Mouse (Mus musculus): ENCODE measurements around the gene Rcvrn.

The Rcvrn gene

DNA sequence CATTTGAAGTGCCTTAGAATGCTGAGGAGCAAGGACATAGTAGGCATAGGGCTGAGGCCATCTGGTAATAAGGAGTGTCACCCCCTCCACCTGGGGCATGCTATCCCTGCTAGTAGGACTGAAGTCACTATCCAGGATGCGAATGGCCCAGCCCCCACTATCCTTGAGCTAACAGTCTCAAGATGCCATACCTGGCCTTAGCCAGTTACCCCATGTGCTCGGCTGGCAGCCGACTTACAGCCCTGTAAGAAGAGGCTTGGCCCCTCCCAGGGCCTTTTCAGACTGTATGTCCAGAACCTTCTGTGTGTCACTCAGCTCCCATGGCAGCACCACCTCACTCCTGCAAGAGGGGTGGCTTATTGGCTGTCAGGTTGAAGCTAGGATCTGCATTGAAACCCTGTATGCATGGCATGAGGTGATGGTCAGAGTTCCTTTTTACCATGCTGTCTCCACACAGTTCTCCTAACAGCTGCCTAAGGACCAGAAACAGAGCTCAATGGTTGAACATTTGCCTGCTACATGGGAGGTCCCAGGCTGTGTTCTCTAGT is 26.6 kb upstream of the Rcvrn start:
- DNase-seq (ENCODE audit: low spot score in 2 of 2) = no peak

DNA sequence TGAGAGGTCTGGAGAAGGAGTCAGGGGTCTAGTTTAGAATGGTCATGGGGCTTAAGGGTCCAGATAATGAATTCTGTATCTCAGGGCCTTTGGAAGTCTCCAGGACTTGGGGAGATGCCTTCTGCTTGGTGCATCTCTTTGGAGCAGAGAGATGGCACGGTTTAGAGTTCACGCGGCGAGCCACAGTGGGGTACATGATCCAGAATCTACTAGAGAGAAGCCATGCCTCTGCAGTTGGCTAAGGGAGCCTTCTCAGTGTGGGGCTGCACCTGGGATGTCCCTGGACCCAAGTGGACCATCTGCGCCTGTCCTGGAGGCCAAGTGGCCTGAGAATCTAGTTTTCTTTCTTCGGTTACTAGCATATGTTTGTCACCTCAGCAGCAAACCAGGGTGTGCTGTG is 25.1 kb upstream of the Rcvrn start:
- DNase-seq (ENCODE audit: low spot score in 2 of 2) = no peak

DNA sequence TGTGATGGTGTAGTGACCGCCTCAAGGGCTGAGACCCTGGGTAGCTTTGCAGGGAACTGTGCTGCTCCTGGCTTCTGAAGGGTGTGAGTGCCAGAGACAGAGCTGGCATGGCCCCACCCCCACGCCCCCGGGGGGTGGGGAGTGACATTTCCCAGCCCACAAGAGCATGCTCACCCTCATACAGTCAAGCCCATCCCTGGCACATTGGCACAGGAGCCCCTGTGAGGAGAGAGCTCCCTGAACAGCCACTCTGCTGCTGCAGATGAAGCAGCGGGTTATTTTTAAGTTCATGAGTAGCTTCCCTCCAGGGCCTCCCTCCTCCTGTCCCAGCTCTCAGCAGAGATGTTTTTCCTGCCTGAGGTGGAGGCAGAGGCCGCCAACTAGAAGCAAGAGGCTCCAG is 23.0 kb upstream of the Rcvrn start:
- DNase-seq (ENCODE audit: low spot score in 2 of 2) = no peak

DNA sequence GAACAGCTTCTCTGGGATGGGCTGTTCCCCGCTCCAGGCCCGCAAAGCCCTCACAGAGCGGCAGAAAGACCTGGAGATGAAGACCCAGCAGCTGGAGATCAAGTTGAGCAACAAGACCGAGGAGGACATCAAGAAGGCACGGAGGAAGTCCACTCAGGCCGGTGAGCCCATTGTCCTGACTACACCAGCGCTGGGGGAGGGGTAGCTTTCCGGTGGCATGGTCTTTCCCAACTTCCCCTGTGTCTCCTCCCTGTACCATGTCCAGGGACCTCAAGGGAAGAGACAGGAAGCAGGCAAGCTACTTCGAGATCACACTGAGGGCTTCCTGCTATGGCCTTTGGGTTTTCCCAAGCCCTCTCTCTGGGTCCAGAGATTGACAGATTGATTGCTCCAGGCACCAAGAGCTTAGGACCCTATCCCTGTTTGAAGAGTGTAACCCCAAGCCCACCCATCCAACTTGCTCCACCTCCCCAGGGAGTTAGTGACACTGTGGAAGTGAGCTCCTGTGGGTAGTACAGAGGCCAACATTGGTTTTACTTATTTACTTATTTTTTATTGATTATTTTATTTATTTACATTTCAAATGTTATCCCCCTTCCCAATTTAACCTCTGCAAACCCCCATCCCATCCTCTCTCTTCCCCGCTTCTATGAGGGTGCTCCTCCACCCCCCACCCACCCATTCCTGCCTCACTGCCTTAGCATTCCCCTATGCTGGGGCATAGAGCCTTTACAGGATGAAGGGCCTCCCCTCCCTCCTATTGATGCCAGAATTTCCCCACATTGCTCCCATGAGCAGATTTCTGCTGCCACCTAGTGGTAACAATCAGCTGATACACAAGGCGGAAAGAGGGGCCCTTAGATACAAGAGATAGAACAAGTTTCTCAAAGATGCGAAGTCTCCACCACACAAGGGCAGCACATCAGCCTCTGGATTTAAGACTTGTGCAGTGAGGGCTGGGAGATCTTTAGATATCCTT is 19.3 kb upstream of the Rcvrn start:
- no peak for DNase-seq (ENCODE audit: low spot score in 2 of 2)

DNA sequence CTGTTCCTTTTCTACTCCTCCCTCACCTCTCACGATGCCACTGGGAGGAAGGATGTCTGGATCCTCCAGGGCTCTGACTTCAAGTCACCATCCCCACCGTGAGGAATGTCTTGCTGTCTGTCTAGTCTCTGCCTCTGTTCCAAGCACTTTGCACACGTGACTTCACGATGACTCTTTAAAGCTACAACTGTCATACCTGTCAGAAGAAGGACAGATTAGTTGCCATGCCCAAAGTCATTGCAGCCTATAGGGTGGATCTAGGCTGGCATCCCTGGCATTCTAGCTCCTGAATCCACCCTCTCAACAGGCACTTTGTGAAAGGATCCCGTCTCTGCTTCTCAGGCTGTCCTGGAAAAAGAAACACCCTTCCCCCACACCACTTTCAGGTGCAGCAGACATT is 15.8 kb upstream of the Rcvrn start:
- DNase-seq (ENCODE audit: low spot score in 2 of 2) = no peak

DNA sequence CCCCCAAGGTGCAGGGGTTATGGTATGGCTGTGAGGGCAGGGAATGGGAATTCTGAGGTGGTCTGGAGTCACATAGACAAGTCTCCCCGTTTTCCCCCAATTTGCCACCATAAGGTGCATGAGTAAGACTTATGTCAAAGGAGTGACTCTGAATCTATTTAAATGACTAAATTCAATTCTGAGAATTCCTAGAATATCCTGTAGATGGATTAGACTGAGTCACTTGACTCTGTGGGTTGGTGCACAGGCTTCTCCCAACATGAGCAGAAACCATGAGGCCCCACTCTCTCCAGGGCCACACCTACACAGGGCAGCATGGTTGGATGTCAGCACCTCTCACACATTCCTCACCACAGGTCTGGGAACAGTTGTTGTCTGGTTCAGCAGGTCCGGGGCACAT is 15.2 kb upstream of the Rcvrn start:
- DNase-seq (ENCODE audit: low spot score in 2 of 2) = no peak

DNA sequence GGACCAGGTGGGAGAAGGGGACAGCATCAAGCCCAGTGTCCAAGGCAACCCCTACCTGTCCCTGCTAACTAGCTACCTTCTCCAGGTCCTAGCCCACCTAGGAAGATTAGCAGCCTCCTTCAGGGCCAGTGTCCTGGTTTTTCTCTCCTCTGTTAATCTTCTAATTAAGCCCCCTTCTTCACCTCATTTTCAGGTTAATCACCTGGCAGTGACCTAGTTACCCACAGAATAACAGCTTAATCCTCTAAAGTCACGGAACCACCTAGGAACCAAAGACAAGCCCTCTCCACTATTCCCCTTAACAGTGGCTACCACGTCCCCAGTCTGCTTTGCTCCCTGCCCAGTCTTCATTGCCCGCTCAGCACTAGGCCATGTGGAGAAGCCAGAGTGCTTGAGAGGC is 13.3 kb upstream of the Rcvrn start:
- DNase-seq (ENCODE audit: low spot score in 2 of 2) = no peak

DNA sequence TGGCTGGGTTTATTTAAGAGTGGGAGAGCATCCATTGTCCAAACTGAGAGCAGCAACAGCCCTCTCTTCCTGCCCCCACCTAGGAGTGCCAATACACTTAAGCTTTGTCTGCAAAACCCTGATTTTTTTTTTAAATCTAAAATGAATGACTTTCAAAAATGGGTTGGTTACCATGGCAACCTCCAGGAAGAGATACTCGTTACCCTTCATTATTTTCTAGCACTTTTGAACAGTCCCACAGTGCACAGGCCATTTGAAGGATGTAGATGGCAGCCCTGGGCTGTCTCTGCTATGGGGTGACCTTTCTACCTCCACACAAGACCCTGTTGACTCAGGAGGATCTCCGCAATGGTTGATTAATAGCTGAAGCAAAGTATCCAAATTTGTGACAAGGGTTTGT is 9.0 kb upstream of the Rcvrn start:
- DNase-seq (ENCODE audit: low spot score in 2 of 2) = no peak

DNA sequence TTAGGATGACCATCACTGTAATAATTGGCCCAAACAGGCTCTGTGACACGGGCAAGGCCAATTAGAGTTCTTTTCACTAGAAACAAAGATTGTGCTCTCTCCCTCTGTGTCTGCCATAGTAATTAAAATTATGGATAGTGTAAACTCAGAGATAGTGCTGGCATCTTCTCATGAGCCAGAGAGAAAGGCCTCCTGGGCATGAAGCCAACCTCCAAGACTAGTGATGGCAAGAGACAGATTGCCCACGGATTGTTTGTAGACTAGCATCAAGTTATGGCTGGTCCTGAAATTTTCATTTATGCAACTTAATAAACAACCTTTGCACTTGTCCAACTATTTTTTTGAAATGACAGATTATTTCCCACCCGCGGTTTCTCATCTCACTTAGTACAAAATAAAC is 17.9 kb downstream of the Rcvrn start:
- DNase-seq (ENCODE audit: low spot score in 2 of 2) = no peak

DNA sequence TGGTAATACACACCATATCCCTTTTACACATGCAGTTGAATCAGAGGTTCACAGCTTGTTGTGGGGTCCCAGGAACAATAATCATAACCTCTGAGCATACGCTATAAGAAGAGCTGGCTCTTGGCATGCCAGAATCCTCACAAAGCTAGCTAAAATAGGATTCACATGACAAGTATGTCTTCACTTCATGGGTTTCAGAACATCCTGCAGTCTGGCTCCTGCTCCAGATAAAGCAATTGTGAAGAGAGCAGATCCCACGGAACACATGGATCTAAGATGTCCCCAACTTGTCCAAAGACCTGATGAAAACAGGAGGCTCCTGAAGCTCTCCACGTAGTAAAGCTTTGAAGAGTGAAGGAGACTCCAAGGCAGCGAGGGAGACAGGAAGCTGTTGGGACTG is 20.3 kb downstream of the Rcvrn start:
- no peak for DNase-seq (ENCODE audit: low spot score in 2 of 2)

DNA sequence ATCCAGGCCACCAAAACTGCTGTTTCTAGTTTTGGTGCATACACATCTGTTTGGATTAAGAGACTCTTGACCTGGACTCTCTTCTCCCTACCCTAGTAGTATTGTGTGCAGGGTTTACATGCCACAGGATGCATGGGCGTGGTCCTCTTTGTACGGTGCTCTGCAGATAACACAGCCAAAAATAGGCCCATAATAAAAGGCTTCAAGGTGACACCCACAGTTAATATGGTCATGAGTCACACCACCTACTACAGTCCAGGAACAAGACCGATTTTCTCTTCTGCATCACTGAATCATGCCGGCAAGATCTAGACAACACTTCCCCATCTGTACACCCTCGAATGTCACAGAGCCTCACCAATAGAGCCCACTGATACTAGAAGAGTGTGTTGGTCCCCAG is 26.4 kb downstream of the Rcvrn start:
- no peak for DNase-seq (ENCODE audit: low spot score in 2 of 2)

DNA sequence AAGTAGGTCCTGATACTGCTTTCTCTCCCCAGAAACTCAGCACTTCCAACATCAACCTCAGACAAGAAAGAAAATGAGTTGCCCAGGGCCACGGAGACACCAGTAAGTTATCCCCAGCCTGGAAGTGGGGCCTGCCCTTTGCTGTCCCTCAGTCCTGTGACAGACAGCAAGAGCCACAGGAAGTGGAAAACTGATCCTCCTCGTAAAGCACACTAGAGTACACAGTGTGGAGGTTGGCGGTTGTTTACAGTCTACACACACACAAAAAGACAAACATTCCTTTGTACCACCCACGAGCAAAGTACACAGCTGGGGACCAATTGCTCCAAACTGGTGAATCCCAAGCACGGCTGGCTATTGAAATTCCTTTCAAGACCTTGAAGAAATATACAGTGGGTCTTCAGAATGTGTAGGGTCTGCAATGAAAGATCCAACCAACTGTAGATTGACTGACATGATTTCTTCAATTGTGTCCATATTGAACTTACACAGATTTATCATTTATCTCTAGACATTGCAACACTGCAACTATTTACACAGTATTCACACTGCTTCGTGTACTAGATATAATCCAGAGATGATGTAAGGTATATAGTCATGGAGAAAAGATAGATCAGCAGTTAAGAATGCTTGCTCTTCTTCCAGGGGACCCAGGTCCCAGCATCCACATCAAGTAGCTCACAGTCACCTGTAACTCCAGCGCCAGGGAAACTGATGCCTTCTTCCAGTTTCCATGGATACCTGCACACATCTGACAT is 27.5 kb downstream of the Rcvrn start:
- no peak for DNase-seq (ENCODE audit: low spot score in 2 of 2)

DNA sequence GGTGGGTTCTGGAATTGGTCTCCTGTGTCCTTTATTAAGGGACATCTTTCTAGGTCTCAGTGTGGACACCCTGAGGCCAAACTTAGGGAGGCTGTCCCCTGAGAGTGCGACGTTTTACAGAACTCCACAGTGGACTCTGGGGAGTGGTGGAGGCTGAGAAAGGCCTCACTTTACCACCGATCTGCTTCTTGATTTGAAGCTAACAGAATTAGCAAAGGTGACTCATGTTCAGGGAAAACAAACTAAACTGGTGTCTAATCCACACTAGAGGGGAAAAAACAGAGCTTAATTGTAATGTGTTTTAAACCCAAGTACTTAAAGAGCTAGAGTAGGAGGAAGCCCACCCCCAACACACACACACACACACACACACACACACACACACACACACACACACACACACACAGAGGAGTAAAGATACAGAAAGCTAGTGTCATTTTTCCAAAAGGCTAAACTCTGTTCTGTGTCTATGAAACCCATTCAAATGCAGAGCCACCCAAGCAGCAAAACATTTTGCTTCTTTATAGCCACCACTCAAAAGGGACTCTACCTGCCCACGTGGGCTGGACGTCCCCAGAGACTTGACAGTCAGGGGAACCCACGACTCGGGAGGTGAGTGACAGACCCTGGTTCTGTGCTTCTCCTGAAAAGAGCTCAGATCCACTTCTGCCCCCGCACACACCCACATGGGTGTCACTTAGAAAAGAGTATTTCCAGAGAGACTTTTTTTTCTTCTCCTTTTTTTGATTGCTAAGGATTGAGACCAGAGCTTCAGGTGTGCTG is 28.3 kb downstream of the Rcvrn start:
- no peak for DNase-seq (ENCODE audit: low spot score in 2 of 2)

DNA sequence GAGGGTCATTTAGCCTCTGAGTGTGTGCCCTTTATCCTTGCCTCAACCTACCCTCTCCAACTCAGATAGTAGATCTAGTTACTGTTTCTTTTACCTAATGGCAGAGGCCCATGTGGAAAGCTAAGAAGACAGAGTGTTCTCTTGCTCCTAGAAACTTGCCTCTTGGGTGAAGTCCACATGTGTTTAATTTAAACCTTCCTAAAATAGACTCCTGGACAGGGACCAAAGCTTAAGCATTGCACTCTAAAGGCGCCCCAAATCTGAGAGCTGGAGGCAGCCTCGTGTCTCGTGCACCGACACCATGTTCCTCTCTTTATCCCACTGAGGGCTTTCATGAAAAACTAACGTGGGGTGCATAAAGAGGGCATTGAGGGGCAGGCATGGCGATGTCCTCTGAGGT is 32.0 kb downstream of the Rcvrn start:
- DNase-seq (ENCODE audit: low spot score in 2 of 2) = no peak

DNA sequence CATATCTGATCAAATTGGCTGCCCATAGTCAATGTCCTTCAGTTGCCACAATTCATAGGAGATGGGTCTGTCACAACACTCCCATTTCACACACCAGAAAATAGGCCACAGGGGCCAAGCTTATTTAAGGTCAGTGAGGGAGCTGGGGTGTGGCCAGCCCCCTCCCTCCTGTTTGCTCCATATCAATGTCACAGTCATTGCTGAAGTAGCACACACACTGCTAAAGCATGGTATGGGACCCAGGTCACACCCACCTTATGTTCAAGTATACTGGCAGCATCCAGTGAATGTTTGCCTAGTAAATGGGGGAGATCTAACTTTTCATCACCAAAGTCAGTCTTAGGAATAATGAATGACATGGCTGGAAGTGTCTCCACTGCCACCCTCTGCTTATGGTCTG is 33.6 kb downstream of the Rcvrn start:
- DNase-seq (ENCODE audit: low spot score in 2 of 2) = no peak

DNA sequence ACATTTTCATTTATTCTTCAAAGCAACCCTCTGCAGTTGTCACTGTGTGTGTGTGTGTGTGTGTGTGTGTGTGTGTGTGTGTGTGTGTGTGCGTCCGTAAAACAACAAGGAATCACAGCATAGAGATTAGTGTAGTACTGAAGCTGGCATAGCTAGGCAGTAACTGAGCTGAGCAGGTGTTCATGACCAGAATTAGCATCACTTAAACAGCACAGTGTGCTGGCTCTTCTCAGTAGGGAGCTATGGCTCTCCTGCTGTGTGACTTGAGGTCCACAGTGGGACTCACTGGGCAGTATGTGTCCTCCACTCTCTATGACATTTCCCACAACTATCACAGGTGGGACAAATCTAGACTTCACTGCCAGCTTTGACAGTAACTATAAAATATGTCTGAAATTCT is 35.9 kb downstream of the Rcvrn start:
- no peak for DNase-seq (ENCODE audit: low spot score in 2 of 2)

DNA sequence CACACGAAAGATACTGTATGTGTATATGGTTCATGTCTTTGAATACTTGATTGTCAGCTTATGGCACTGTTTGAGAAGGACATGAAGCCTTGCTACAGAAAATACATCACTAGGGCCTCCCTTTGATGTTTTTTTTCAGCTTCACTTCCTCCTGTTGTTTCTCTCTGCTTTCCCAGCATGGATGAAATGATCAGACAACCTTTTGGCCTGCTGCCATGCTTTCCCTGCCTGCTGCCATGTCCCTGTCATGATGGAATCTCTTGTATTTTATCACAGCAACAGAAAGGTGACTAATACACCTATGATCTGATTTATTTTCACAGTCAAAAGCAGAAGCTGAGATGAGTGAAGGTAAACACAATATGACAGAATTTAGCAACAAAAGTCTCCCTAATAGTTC is 38.6 kb downstream of the Rcvrn start:
- DNase-seq (ENCODE audit: low spot score in 2 of 2) = no peak

DNA sequence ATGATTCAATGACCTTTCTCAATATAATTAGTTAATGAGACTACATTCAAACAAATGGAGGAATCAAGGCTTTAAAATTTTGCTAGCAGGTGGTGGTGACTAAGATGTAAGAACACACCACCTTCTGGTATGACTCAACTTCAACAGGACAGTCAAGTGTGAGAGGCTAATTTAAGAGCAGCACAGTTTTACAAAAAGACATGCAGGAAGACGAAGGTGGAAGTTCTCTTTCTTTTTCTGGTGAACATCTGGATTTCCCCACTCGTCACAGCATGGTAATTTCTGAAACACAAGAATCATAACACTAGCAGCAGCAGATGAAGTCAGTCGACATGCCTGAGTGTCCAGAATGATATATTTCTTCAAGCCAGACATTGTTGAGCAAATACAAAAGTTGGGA is 39.5 kb downstream of the Rcvrn start:
- DNase-seq (ENCODE audit: low spot score in 2 of 2) = no peak

DNA sequence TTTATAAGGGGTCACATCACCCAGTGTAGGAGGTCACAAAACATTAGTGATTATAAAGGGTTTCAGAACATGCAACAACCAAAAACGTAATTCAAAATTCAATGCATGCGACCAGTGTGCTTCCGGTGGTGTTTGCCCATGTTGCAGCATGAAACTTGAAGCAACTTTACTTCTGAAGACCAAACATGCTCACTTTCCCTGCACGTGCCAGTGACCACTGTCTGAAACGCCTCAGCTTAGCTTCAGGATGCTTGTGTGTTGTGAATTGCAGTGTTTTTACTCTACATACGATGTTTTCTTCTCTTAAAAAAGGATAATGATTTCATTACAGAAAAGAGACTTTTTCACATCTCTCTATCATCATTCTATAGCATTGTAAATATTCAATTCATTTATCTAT is 43.2 kb downstream of the Rcvrn start:
- no peak for DNase-seq (ENCODE audit: low spot score in 2 of 2)

DNA sequence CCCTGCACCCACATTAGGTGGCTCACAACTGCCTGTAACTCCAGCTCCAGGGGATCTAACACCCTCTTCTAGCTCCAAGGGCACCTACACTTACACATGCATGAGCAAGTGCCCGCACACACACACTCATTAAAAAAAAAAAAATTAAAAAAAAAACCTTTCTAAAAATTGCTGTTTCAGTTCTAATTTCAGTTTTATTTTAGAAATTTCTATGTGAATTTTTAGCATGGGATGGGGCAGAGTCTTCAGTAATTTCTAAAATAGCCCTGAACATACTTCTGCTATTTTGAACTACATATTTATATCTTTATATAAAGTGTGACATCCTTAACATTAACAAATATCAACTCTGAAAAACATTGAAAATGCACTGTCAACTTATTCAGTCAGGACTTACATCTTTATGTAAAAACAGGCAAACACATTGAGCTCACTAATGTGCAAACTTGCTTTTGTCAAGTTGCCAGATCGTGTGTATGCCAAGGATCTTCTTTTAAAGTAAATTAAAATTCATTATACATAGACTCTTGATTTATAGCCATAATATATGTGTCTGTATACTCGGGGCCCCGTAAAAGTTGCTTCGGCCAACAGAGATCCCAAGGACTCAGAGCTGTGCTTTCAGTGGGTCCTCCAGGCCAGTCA is 43.8 kb downstream of the Rcvrn start:
- DNase-seq (ENCODE audit: low spot score in 2 of 2) = no peak

DNA sequence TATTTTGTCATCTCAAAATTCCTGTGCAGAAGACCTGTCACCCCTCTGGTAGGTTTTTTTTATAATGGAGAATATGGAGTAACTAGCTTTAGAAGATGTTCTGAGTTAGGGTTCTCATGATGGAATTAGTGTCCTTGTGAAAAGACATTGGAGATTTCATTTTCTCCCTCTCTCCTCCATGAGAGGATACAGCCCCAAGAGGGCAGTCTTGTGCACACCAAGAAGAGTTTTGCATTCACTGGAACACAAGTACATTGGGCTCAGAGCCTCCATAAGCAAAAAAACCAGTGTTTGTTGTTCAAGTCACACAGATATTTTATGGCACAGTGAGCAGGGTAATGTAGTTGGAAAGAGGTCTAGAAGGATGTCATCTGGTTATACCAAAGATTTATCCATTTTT is 46.4 kb downstream of the Rcvrn start:
- DNase-seq (ENCODE audit: low spot score in 2 of 2) = no peak

All from urinary bladder, adult 18-20 months (tissue).